Mouse (Mus musculus): ENCODE data around the gene Mthfd1.

DNA sequence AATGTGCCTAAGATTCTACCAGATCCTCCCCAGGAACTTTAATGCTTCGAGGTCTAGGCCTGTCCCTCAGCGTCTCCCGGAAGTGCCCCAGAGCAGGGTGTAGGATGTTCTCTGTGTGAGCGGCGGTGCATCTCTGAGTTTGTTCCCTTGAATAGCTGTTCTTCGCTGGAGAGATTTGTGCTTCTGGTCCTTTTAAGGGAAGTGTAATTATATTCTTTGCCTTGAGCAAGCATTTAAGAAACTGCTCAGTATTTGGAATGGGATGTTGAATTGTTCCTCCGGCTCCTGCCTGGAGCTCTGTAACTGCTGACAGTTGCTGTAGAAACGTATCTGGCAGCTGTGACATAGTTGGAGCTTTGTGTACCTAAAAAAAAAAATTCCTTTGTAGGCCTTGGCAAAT, 32.9 kb downstream of the Mthfd1 start:
- TF ChIP-seq CTCF (IDR thresholded peaks at IDR 0.05; ENCODE audit: control insufficient read depth, insufficient read depth, insufficient replicate concordance, low read depth, low read length) = no peak
- no peak for TF ChIP-seq POLR2A (IDR thresholded peaks at IDR 0.05; ENCODE audit: control insufficient read depth, low read depth, low read length)

All from testis, adult 2 months (tissue).